Mouse (Mus musculus) ovary, adult 18-20 months (tissue): ENCODE measurements at regions not wholly inside any gene's neighbourhood (a gene's known extent, or its start where the extent isn't known, plus 50 kb on each side); places are given as distances from the start of the nearest gene placed in this dataset.
A peak's percentile ranks its signal among the peaks of the same experiment; 100 is the strongest.

Experiments used
- DNase-seq: peaks from one replicate; pipeline ENCODE4 v3.0.0; 2022; ENCODE audit warnings: low spot score, mixed read lengths

- no peak for DNase-seq
Measured at GRCm38 (mm10) chr17:87501098-87501497, 54.4 kb upstream of the Calm2 start.

DNA sequence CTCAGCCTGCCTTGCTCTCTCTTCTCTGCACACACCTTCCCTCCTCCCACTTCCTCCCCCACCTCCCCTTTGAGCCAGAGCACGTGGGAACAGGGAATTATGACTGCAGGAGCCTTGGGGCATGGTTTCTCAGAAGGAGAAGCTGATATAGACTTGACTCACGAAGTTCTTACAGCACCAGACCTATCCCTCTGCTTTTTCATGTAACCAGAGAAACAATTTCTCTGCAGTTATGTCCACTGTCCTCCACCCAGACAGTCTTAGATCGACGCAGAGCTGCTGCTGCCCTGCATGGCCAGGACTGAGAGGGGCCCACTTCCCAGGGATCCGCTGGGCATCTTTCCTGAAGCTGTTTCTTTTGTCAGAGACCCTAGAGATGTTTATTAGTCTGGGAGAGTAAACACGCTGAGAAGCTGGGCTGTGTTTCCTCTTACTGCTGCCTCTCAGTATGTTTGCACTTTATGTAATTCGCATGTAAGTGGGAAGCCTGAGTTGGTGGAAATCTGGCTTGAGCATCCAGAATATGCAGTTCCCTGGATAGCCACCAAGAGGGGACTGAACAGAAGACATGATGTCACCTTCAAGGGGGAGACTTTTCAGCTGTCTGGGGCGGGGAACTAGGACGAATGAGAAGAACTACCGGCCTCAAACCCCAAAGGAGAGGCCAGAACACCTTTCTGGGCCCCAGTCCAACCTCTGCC is 55.1 kb upstream of the Calm2 start:
- DNase-seq, result no peak

GRCm38 (mm10) chr17:87502388-87503369 is 55.9 kb upstream of the Calm2 start:
- DNase-seq, result no peak

GRCm38 (mm10) chr17:87503491-87503890 is 56.8 kb upstream of the Calm2 start:
- DNase-seq, result no peak

- DNase-seq, result no peak
Measured at GRCm38 (mm10) chr17:87504960-87505681, 58.4 kb upstream of the Calm2 start.

DNA sequence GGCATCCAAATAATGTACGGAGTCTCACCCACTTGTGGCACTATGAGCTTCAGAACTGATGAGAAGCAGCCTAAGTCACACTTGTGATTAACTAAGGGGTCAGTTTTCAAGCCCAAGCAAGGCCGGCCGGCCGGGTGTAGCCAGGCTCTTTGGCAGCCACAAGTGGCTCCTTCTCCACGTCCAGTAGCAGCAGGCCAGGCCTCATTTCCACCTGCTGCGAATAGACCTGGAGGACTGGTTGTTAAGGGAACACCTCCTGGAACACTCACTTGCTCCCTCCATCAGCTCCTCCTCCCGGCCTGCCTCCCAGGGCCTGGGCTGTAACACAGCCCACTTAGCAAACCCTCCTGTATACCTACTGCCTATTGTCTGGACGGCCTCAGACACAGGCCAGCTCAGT is 61.1 kb upstream of the Calm2 start:
- no peak for DNase-seq

- no peak for DNase-seq
Measured at GRCm38 (mm10) chr17:87508582-87509253, 62.0 kb upstream of the Calm2 start.

GRCm38 (mm10) chr17:87512000-87512611 is 65.4 kb upstream of the Calm2 start:
- no peak for DNase-seq

DNA sequence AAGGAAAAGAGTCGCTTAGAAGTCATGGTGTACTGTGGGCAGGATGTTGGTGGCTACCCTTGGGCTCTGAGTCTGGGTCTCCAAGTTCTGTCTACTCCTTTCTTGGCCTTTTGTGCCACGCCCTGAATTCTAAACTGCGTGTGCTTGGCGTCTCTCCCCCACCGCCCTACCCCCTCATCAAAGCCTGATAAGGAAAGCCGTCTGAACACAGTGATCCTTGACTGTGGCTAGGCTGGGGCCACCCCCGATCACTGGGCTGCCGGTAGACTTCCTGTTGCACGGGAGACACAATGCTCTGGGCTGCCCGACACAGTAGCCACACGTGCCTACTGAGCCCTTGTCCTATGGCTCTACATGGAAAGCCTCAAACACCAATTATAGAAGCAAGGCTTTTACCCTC is 67.1 kb upstream of the Calm2 start:
- DNase-seq, result no peak

- DNase-seq, result no peak
Measured at GRCm38 (mm10) chr17:87514366-87515126, 67.8 kb upstream of the Calm2 start.

DNA sequence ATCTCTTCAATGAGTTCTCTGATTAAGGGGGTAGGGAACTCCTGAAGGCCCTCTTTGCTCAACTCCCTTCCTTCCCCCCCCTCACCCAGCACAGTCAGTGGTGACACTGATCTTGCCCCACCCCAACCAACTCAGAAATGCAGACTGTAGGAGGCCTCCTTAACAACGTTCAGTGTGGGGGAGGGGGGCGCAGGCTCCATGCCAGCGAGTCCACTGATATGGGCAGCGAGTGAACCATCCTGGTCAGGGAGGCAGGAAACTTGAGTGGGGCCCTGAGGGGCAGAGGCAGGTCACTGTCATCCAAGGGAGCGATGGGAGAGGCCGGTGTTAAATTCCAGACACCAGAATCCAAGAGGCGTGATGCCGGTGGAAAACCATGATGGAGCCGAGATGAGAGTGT is 70.5 kb upstream of the Calm2 start:
- DNase-seq, result no peak

- no peak for DNase-seq
Measured at GRCm38 (mm10) chr17:87519454-87519853, 72.7 kb upstream of the Calm2 start.

- no peak for DNase-seq
Measured at GRCm38 (mm10) chr17:87520841-87521240, 74.1 kb upstream of the Calm2 start.

GRCm38 (mm10) chr17:87521622-87522151 is 75.0 kb upstream of the Calm2 start:
- DNase-seq, result no peak

DNA sequence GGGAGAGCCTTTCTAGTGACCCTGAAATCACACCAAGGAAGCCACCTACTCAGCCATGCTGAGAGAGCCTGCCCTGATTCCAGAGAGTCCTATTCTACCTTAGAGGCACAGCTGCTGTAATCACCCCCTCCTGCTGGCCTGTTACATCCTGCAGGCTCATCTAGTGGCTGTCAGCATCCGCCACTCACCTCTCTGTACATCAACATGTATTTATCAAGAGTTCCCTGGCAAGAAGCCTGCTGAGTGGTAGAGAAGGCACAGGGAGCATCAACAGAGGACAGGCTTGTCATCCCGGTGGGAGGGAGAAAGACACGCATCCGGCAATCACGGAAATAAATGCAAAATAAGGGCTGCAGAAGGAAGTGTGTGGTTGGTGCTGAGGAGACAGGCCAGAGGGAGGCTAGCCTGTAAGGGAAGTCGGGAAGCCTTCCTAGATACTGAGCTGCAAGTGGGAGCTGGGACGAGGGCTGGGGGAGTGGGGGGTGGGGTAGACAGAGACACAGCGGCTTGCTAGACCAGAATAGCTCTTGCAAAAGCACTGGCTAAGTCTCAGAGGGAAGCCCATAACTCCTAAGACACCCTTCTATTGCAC is 75.9 kb upstream of the Calm2 start:
- DNase-seq, result no peak

GRCm38 (mm10) chr17:87523643-87524042 is 76.9 kb upstream of the Calm2 start:
- no peak for DNase-seq

- no peak for DNase-seq
Measured at GRCm38 (mm10) chr17:87527174-87527573, 80.4 kb upstream of the Calm2 start.

DNA sequence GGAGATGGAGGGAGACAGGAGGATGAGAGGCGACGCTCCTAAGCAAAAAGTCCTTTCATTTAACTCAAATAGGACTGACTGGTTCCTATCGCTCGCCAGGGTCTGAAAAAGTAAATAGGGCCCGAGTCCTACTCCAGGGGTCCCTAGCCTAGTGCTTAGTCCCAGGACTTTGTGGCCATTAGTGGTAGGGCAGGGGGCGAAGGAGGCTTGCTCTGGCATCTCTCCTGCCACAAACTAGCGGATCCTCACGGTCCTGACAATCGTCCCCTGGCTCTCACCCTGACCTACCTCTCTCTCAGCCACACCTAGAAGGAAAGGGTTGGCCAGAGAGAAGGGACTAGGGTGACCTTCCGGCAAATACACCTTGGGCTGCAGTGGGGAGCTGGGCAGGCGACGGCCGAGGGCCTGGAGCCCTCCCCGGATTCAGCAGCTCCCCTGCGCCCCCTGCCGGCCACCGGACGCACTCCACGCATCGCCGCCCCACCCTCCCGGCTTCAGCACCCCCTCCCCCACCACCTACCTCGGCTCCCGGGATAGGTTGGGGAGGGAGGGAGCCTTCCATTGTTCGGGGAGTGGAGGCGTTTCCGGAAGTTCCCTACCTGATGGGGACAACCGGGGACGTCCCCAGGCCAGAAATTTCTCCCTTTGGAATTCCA is 83.6 kb upstream of the Calm2 start:
- peak; percentile 60 for DNase-seq

DNA sequence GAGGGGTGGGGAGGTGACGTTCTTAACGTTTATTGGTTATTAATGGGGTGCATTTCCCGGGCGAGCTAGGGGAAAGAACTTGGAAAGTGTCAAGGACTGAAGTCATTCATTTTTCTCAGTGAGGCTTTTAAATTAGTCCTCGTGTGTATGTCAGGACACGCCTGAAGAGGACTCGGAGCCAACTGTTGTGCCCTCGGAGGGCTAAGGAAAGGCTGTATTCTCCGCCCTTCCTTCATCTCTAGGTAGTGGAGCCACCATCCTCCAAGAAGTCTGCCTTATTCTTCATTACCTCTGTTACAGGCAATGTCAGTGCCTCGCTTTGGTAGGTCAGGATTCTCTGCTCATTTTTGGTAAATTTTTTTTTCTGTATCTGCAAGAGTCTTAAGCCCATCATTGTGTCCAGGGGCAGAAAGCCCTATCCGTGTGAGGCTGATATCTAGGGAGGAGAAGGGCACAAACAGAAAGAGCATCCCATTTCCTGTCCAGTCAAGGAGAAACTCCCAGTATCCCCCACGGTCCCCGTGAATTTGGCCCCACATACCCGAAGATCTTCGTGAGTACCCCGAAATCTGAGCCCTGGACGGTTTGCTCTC is 84.2 kb upstream of the Calm2 start:
- no peak for DNase-seq
